Mouse (Mus musculus): ENCODE data around the gene Tom1l2. TPM values are rescaled to one million over a fixed set of nuclear protein-coding genes. Genes with fewer than 3 reads are reported as not detected.

The Tom1l2 gene
- total RNA-seq, 1 experiment from 2014 or later = 95.4 TPM

DNA sequence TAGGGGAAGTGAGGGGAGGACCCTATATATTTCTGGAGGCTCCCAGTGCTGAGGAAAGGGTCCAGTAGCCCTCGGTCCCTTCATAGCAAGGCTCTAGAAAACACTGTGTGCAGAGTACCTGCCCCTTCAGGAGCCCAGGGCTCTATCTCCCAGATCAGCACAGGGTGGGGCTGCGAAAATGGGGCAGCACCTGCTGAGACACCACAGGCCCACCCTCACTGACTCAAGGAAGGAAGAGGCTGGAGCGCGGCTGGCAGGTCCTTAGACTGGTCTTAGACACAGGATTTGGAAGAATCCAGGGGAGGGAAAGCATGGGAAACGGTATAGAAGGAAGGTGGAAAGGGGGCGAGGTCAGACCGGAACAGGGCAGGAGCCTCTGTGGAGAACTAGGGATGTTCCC lies 122.2 kb downstream of the Tom1l2 start:
- no peak for DNase-seq

DNA sequence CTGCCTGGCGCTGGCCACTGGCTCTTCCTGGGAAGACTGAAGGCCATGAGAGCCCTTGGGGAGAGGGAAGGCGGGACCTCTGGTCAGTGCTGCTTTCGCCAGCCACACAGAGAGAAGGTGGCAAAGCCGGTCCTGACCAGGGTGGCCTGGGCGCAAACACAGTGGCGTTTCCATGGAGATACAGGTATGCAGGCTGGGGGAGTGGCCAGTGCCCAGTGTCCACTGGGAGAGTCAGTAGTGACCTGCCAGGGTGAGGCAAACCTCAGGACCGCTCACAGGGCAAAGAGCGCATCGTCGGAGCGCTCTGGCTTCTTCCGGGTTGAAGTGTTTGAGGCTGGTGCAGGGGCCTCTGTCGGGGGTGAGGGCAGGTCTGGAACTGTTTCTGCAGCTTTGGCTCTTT lies 122.9 kb downstream of the Tom1l2 start:
- no peak for DNase-seq

DNA sequence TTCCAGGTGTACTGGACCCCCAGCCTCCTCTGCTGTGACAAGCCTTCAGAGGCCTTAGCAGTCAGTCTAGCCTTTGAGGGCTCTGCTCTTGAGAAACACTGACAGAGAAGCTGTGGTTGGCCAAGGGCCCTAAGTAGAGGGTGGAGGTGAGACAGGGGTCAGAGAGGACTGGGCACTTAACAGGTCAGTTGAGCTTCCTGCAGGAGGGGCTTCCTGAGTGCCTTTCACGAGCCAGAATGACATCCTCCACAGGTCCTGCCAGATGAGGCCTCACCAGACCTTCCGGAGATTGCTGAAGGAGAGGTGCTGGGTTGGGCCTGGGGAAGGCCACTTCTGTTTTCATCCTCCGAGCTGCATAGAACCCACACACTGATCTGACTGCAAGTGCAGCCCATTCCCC lies 124.2 kb downstream of the Tom1l2 start:
- DNase-seq = no peak

DNA sequence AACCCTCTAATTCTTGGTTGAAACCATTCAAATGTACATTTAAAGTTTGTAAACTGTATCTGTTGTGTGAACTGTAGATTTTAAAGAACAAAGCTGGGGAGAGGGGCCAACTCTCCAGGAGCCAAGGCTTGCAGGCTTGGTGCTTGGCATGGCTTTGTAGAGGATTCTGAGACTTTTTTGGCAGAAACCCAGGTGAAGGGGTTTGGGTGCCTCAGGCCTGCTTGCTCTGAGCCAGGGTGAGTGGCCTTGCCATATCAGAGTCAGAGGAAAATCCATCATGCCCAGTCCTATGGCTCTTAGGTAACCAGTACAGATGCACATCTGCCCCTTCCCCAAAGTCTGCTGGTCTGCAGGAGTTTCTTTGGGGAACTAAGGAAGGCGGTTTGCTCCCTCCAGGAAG lies 126.8 kb downstream of the Tom1l2 start:
- no peak for DNase-seq

DNA sequence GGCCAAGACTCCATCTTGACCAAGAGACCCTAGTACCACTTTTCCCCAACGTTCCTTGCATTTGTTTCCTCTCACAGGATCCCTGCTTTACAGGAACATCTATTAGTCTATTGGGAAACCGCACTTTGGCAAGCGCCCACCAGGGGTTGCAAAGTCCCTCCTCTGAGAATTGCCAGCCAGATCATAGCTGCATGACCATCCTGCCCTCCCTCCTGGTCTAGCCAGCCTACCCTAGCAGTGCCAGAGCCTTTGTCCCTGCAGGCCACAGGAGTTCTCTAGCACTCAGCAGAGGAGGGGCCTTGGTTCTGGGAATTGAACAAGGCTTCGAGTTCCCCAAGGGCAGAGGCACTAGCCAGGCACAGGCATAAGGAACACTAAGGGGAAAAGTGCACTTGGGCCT lies 128.0 kb downstream of the Tom1l2 start:
- DNase-seq = peak; percentile 62

DNA sequence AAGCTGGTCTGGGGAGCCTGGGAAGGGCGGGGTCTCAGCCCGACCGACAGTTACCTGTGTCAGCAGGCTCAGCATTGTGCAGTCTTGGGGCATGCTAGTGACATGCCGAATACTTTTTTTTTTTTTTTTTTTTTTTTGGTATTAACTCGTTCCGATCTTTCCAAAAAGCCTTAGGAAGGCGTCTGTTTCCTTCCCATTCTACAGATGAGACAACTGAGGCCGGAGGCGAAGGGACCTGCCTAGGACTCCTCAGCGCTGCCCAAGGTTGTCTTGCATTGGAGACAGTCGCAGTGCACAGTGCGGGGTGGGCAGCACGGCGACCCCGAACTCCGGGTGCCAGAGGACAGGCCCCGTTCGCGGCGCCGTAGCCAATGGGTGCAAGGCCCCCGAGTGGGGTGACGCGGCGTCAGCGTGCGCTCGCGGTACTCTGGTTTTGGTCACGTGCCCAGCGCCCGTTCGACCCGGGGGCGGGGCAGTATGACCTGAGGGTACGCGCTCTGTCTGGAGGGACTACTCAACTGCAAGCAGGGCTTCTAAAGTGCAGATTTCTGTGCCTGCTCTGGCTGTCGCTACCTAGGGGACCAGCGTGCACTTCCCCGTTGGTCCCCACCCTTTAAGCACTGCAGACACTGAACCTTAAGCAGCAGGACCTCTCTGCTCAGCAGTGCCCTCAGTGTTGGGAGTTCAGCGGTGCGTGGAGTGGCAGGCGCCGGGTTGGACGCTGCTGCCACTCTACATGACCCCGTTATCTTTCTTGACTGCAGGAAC lies 130.1 kb downstream of the Tom1l2 start, which contains the start of gene Srebf1:
TSS of gene Srebf1 (minus strand) at position 113 of the 768 bp plus-strand sequence.
- DNase-seq = peak; percentile 86

DNA sequence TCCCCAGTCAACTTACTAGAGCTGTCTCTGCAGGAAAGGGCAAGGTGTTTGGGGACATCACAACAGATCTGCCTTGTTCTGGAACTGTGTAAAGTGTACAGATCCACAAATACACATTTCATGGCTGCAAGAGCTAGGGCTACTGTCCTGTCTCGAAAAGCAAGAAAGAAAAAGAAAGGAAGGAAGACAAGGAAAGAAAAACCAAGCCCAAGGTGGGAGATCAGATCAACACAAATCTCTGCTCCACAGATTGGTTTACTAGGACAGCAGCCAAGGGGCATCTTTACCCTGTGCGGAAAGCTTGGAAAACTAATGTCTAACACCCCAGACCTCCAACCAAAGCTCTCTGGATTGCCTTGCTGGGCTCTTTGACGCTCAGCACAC lies 130.6 kb downstream of the Tom1l2 start:
- DNase-seq = no peak

DNA sequence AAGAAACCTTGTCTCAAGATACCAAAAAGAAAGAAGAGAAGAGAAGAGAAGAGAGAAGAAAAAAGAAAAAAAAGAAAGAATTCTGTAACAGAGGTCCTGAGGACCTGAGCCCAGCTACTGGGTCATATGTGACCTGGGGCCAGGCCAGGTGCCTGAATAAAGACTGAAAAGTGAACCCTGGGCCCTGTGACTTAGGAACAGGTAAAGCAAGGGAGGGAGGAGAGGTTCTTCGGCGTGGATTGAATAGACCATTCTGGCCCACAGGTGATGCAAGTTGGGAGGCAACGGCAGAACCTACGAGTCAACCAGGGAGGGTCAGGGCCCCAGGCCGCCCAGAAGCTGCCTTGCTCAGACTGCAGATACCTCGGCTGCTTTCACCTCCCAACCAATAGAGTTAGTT lies 131.3 kb downstream of the Tom1l2 start:
- DNase-seq = no peak

DNA sequence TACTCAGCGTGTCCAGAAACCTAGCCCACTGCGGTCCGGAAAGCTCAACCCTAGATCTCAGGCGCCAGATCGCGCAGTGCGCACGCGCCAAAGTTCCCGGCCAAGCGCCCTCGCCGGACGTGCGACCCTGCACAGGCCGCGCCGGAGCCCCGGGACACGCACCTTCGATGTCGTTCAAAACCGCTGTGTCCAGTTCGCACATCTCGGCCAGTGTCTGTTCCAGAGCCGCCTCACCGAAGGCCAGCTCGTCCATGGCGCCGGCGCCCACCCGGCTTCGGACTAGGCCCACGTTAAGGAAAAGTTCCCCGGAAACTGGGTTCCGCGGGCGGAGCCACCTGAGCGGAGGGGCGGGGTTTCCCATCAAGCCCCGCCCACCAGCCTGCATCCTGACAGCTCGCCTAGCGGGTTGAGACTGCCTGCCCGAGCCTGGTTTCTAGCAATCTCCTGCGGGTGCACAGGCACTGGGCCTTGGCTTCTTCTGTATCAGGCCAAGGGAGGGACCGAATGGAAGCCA lies 132.4 kb downstream of the Tom1l2 start:
- DNase-seq = peak; percentile 92

DNA sequence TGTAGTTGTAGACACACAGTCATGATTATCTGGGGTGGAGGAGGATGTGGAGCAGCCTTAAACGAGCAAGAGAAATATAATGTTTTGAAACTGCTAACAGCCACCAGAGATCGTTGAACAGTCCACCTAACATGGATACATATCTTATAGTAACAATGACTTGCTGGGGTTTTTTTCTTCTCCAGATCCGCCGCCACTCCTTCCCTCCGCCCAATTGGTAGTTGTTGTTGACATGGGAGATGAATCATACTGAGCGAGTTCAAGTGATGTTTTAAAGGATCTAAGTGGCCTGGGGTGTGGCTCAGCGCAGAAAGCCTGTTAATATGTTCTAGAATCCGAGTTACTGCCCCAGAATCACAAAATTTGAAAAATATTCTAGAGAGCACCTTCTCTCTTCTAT lies 133.1 kb downstream of the Tom1l2 start:
- no peak for DNase-seq

DNA sequence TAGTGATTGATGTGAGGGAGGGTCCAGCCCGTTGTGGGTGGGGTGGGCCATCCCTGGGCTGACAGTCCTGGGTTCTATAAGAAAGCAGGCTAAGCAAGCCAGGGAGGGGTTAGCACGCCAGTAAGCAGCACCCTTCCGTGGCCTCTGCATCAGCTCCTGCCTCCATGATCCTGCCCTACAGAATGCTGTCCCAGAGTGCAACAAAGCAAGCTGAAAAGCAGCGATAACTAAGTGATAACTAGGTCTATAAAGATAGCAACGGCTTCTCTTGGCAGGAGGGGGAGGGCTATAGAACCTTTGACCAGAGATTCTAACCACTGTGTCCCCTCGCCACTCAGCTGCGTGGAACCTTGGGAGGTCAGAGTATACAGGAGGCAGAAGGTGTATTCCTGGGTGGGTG lies 135.2 kb downstream of the Tom1l2 start:
- DNase-seq = no peak

DNA sequence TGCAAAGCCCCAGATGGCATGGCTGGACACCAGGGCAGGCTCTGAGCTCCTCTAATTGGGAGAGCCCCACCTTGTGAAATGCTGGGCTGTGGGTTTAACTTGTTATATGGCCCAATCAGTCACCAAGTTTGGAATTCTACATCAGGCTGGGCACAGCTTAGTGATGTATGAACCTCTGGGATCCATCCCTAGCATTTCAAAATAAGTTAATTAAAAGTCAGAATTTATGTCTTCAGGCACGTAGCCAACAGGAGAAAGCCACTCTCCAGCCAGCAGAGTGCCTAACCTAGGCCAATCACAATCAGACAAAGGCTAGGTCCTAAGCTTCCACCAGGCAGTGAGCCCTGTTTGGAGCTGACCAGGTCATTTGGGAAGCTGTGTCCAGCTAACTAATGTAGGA lies 136.0 kb downstream of the Tom1l2 start:
- no peak for DNase-seq

DNA sequence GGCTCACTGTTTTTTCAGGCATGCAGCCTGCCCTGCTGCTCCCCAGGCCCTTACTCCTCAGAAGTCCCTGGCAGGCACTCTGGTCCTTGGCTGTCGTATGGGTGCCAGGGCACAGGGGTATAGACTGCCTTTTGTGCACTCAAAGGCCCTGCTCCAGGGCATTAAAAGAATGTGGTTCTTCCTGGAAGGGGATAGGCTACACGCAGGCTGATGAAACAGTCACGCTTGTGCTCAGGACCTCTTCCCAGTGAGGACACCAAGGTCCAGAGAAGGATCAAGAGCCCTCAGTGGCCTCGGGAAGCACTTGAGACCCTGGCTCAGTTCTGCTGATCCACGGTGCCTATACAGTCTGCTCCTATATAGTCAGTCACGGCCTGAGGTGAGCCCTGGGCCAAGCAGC lies 139.4 kb downstream of the Tom1l2 start:
- DNase-seq = no peak

DNA sequence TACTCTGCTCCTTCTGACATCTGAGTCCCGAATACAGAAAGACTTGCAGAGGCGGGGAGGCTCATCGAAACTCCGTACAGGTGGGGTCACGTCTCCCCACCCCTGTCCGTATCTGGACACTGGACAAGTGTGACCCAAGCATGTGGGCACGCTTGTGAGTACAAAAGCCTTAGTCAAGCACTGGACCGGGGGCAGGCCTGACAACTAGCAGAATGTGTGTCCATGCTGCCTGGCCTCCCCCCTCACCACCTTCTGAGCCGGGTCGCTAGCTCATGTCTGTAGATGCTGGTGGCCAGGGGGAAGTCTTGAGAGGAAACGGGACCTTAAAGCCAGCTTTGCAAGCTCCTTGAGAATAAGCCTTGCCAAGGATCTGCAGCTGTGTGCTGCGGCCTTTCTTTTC lies 140.9 kb downstream of the Tom1l2 start:
- no peak for DNase-seq

DNA sequence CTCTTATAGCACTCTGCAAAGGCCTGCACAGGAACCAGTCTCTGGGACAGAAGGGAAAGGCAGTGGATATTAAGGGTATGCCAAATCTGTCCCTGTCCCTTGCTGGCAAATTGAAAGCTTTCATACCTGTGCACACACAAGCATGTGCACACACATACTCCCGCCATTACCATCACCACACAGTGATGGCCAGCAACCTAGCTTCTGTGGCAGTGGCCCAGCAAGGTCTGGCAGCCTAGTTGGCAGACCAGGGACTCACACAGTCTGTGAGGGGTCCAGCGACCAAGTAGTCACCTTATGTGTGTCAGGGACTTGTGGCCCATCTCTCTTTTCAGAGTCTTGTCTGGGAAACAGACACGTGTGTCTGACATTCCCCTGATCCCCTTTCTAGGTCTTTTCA lies 141.6 kb downstream of the Tom1l2 start:
- no peak for DNase-seq

DNA sequence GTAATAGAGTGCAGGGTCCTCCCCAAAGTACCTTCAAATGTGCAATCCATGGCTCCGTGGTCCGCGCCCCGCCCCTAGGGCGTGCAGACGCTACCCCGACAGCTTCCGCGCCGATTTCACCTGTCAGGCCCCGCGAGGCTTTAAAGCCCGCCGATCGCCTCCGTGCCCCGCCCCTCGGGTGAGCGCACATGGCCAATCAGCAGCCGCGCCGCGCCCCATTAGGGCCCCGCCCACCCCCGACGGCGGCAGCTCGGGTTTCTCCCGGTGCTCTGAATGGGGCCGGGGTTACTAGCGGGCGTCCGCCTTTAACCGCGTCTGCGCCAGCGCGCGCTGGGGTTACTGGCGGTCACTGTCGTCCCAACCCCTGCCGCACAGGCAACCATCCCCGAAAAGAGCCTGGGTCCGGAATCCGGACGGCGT lies 142.4 kb downstream of the Tom1l2 start:
- peak; percentile 97 for DNase-seq

DNA sequence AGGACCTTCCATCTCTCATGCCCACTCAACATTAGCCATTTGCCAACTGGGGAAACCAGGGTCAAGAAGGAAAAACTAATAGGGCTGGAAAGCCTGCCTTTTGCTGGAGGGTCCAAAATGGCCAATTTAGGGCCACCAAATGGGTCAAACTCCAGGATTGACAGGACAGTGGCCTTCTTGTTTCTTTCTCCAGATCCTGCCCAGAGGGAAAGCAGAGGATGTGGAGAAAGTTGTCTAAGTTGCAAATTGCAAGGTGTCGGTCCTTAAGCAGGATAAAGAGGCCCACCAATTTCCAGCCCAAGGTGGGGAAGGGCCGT lies 142.8 kb downstream of the Tom1l2 start:
- DNase-seq = no peak

DNA sequence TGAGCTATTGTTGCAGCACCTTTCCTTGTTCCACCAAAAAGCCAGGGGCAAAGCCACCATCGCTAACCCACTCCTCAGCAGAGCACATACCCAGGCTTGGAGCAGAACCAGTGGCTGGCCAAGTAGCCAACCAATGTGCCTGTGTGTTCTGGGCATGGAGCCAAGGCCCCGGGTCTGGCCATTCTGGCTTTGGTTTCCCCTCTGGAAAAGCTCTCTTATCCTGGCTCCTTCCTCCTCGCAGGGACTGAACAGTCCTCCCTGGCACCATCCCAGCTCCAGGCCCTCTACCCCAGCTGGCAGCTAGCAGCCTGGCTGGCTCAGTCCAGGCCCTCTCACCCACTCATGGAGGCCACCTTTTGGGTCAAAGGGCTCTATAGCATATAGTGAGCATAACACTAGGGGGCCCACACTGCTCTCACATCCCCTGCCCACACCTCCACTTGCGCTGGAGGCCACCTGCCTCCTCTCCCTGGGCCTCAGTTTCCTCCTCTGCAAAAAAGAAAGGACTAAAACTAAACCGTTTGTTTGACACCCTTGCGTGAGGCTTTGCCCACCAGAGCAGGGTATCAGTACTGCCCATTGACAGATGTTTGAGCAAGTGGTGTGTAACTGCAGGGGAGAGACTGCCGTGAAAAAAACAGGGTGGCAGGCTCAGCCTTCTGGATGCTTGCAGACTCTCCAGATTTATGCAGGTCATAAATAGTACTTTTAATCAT lies 143.3 kb downstream of the Tom1l2 start:
- peak; percentile 85 for DNase-seq

DNA sequence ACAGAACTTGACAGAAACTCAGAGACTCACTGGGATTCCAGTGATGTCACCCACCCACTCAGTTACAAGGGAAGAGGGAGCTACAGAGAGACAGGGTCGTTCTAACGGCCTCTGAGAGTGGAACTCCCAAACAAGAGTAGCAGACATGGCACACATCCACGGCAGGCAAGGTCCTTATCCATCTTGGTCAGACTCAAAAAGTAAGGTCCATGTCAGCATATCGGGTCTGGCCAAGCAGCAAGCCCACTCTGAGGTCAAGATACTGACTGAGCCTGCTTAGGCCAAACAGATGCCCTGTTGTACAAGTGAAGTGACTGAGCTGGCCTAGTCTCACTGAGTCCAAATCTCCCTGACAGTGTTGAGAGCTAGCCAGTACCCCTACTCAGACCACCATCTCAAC lies 144.0 kb downstream of the Tom1l2 start:
- no peak for DNase-seq

DNA sequence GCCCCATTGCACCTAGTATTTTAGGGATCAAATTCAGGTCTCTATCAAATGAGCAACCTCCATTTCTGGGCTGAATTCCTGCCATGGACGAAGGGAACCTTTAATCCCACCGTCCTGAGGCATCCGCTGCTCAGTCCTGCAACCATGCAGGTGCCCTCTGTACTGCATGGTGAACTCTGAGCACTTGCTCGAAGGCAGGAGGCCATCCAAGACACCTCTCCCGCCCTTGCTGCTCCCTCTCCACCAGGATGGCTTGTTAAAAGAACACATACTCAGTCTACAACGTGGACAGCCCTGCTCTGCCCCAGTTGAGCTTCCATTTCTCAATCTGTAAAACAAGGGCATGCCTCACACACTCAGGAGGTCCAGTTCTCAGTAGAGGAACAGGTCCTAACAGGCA lies 144.5 kb downstream of the Tom1l2 start:
- no peak for DNase-seq

DNA sequence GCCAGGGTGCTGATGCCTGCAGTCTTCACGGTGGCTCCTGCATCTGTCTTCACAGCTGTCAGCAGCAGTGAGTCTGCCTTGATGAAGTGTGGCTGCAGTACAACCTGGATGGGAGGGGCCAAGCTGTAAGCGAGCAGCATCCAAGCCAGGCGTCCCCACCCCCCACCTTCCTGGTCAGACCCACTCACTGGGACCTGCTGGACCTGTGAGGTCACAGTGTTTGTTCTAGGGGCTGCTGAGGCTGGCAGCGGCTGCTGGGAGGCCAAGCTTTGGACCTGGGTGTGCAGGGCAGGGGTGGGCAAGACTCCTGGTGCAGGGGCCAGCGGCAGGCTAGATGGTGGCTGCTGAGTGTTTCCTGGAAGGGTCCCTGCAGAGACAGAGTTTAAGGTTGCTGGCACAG lies 146.5 kb downstream of the Tom1l2 start:
- DNase-seq = no peak

DNA sequence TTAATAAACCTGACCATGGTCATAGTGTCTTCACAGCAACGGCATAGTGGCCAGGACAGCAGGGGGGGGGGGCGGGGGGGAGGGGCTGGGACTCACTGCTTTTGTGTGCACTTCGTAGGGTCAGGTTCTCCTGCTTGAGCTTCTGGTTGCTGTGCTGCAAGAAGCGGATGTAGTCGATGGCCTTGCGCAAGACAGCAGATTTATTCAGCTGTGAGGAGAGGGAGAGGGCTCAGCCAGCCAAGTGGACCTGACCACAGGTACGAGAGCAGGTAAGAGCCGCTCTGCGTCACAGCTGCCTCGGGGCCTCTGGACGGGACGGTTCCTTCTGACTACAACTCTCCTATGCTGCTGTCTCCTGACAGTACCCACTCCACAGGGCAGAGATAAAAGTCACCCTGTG lies 147.7 kb downstream of the Tom1l2 start:
- DNase-seq = no peak

DNA sequence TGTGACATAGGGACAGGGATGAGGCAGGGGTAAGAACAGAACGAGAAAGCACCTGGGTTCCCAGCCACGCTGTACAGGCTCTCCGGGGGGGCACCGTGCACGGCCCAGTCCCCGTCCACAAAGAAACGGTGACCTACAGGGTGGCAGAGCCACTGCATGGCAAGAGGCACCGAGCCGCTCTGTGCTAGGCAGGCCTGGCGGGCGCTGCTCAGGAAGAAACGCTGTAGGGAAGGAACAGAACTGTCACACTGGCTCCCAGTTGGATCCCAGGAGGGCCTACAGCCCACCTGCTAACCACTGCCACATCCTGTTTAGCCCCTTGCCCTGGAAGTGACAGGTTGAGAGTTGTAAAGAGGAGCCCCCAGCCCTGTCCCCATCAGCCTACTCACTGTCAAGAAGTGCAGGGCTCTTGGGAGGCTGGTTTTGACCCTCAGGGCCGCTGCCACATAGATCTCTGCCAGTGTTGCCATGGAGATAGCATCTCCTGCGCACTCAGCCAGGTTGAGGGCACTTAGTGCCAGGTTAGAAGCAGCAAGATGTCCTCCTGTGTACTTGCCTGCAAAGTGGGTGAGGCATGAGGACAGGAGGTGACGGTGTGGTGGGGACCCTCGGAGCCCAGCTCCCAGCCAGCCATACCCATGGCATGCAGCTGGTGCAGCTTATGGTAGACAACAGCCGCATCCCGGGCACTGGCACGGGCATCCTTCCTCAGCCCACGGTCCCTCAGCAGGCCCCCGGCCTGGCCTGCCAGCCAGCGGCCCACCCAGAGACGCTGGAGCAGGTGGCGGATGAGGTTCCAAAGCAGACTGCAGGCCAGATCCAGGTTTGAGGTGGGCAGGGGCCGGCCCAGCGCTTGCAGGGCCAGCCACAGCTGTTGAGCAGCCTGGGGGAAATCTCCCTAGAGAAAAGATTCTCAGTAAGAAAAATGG lies 149.7 kb downstream of the Tom1l2 start:
- no peak for DNase-seq
